Mouse (Mus musculus): ENCODE measurements around the gene Mfge8.

The Mfge8 gene

GRCm38 (mm10) chr7:79130385-79130784, 18.5 kb downstream of the Mfge8 start:
- DNase-seq (ENCODE audit: low read depth), result no peak

- DNase-seq (ENCODE audit: low read depth), result no peak
Observed at GRCm38 (mm10) chr7:79129883-79130282, 19.0 kb downstream of the Mfge8 start.

GRCm38 (mm10) chr7:79123465-79123864, 25.4 kb downstream of the Mfge8 start:
- no peak for DNase-seq (ENCODE audit: low read depth)

- DNase-seq (ENCODE audit: low read depth), result no peak
Observed at GRCm38 (mm10) chr7:79113848-79114247, 35.0 kb downstream of the Mfge8 start.

- DNase-seq (ENCODE audit: low read depth), result no peak
Observed at GRCm38 (mm10) chr7:79096492-79096891, 52.4 kb downstream of the Mfge8 start.

GRCm38 (mm10) chr7:79089111-79089510, 59.7 kb downstream of the Mfge8 start:
- no peak for DNase-seq (ENCODE audit: low read depth)
